Mouse (Mus musculus): ENCODE results near the gene Calhm3. TPM values are rescaled to one million over a fixed set of nuclear protein-coding genes. Genes with fewer than 3 reads are reported as not detected.

Gene Calhm3
- polyA plus RNA-seq (2012) = not detected in 2 replicates

DNA sequence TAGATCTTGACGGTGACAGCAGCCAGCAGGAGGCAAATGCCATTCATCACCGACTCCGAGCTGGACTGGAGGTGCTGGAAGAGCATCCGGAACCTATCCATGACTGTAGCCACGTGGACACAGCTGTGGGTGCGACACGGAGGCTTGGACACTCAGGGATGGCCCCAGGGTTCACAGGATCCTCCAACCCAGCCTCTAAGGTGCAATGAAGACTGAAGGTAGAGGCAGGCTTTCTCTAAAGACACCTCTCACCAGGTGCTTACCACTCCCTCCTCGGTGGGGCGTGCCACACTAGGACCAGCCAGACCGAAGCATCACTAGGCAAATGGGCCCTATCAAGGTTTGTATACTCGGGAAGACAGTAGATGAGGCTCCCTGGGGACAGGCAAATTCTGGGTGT lies at the start of gene Calhm3:
Gene Calhm3 (minus strand): TSS at position 101 of the 400 bp plus-strand sequence.

GRCm38 (mm10) chr19:47178431-47179271 lies 21.1 kb upstream of the Calhm3 start, which contains the start of gene Neurl1a:
TSS of gene Neurl1a (plus strand) at chr19:47178820.

DNA sequence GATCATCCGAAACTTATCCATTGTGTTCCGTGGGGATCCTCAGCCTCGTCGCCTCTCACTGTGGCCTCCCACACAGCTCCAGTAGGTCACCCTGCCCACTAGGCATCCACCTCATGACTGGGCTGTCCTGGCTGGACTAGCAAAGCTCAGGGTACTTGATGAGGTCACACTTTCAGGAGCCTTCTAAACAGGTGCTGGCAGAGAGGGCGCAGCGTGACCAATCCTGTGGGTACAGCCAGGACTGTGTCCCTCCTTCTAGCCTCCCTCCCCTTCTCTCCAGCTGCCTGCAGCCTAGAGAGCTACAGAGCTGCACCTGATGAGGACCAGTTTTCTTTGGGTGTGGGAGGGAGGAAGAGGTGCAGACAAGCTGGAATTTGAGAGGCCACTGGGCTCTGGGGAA lies 13.4 kb downstream of the Calhm3 start, which contains the start of gene Calhm1:
Gene Calhm1 (minus strand): TSS at position 101 of the 400 bp plus-strand sequence.

DNA sequence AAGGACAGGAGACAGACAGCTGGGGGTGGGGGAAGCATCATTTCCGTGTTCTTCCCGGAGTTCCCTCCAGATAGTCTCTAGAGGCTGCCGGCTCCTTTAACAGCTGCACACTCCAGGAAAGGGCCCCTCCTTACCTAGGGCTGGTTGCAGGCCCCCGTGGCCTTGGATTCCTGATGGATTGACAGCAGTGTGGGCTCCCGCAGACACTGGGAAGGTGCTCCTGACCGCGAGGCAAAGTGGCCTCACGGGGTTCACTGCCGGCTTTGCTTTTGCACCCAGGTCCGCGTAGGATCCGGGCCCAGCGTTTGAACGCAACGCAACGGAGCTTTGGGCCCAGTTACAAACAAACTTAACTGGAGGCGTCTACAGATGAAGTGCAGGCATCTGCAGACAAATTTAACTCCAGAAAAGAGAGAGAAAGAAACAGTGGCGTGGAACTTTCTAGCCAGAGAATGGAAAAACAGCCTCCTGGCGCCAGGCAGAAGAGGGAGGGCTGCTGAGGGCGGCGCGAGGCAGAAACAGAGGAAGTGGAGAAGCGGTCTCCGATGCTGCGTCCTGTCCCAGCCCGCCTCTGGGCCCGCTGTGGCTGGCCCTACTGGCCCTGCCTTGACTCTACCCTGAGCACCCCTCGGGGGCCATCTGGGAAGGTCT lies 19.7 kb downstream of the Calhm3 start, which contains the start of gene Calhm2:
Gene Calhm2 (minus strand): TSS at position 524 of the 651 bp plus-strand sequence.

Other genes with a start within 250 kb of the Calhm3 start
- 0.04 TPM in 1 of 2 replicates, not detected in the other for gene Ina, start 143.1 kb downstream of the Calhm3 start, polyA plus RNA-seq (2012)
- 10.0 and 10.1 TPM in 2 replicates for gene Nt5c2, start 142.6 kb downstream of the Calhm3 start, polyA plus RNA-seq (2012)
- gene Pcgf6, start 106.9 kb downstream of the Calhm3 start, polyA plus RNA-seq (2012) = 11.4 and 14.8 TPM in 2 replicates
- gene Taf5, start 90.0 kb downstream of the Calhm3 start, polyA plus RNA-seq (2012) = 6.3 and 6.7 TPM in 2 replicates
- 15.4 and 20.6 TPM in 2 replicates for gene Usmg5, start 67.1 kb downstream of the Calhm3 start, polyA plus RNA-seq (2012)
- gene Pdcd11, start 67.0 kb downstream of the Calhm3 start, polyA plus RNA-seq (2012) = 16.7 and 27.0 TPM in 2 replicates
- 5.0 and 9.6 TPM in 2 replicates for gene Calhm2, start 19.5 kb downstream of the Calhm3 start, polyA plus RNA-seq (2012)
- gene Calhm1, start 13.5 kb downstream of the Calhm3 start, polyA plus RNA-seq (2012) = not detected in 2 replicates
- gene Neurl1a, start 21.1 kb upstream of the Calhm3 start, polyA plus RNA-seq (2012) = 0.41 and 0.66 TPM in 2 replicates

Data from megakaryocyte-erythroid progenitor cell, adult 5 weeks (primary cell).